Mouse (Mus musculus): ENCODE results near the gene Cplx1. TPM values are rescaled to one million over a fixed set of nuclear protein-coding genes. Genes with fewer than 3 reads are reported as not detected.

The Cplx1 gene
- polyA plus RNA-seq, 1 experiment: 1.2 TPM

- TF ChIP-seq EP300 (IDR thresholded peaks at IDR 0.05; ENCODE audit: insufficient read depth, low read depth, low read length) (no peak), CTCF (IDR thresholded peaks at IDR 0.05; ENCODE audit: low read depth, low read length) (no peak), POLR2A (IDR thresholded peaks at IDR 0.05; ENCODE audit: insufficient read depth, low read length) (no peak)
- Histone ChIP-seq H3K9ac (ENCODE audit: low read depth, poor library complexity, severe bottlenecking) (no peak overlapping the region), H3K4me1 (ENCODE audit: control insufficient read depth, insufficient read depth, low read length) (peaks cover 21% of the 10 kb centered on the region), H3K4me3 (ENCODE audit: low read depth, low read length) (no peak overlapping the region), H3K27ac (ENCODE audit: insufficient read depth, low read length) (no peak overlapping the region), H3K36me3 (ENCODE audit: control insufficient read depth, insufficient read depth, low read length, poor library complexity, severe bottlenecking) (no peaks in the 10 kb centered on the region), H3K27me3 (ENCODE audit: control insufficient read depth, insufficient read depth, low read length, poor library complexity, severe bottlenecking) (no peaks in the 10 kb centered on the region), H3K9me3 (replicated peaks; ENCODE audit: control insufficient read depth, insufficient read depth, low read length, poor library complexity, severe bottlenecking) (no peaks in the 10 kb centered on the region)
These were observed 28.8 kb downstream of the Cplx1 start for GRCm38 (mm10) chr5:108521016-108521415.

GRCm38 (mm10) chr5:108520153-108520552 is 29.7 kb downstream of the Cplx1 start:
- H3K9me3 ChIP-seq (replicated peaks; ENCODE audit: control insufficient read depth, insufficient read depth, low read length, poor library complexity, severe bottlenecking): no peaks in the 10 kb centered on the region
- no peak overlapping the region for H3K9ac ChIP-seq (ENCODE audit: low read depth, poor library complexity, severe bottlenecking)
- H3K4me3 ChIP-seq (ENCODE audit: low read depth, low read length): no peak overlapping the region
- no peaks in the 10 kb centered on the region for H3K27me3 ChIP-seq (ENCODE audit: control insufficient read depth, insufficient read depth, low read length, poor library complexity, severe bottlenecking)
- H3K27ac ChIP-seq (ENCODE audit: insufficient read depth, low read length): no peak overlapping the region
- no peak for TF ChIP-seq CTCF (IDR thresholded peaks at IDR 0.05; ENCODE audit: low read depth, low read length)
- H3K36me3 ChIP-seq (ENCODE audit: control insufficient read depth, insufficient read depth, low read length, poor library complexity, severe bottlenecking): no peaks in the 10 kb centered on the region
- peaks cover 22% of the 10 kb centered on the region for H3K4me1 ChIP-seq (ENCODE audit: control insufficient read depth, insufficient read depth, low read length)

DNA sequence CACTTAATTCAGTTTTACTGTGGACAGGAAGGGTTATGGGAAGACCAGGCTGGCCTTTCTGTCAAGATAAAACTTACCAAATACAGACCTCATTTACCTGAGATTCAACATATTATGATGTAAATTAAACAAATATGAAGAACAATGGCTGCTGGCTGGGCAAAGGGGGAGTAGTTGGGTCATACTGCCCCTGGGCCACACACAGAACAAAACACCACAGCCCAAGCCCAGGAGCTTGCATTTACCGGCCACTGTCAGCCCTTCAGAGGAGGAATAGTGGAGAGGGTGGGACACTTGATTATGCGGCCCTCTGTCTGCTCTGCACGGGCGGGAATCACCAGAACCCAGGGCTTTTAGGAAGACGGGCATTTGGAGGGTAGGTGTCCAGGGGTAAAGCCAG is 30.9 kb downstream of the Cplx1 start:
- Histone ChIP-seq H3K9ac (ENCODE audit: low read depth, poor library complexity, severe bottlenecking) (no peak overlapping the region), H3K4me1 (ENCODE audit: control insufficient read depth, insufficient read depth, low read length) (peaks cover 24% of the 10 kb centered on the region), H3K36me3 (ENCODE audit: control insufficient read depth, insufficient read depth, low read length, poor library complexity, severe bottlenecking) (no peaks in the 10 kb centered on the region), H3K4me3 (ENCODE audit: low read depth, low read length) (no peak overlapping the region), H3K27me3 (ENCODE audit: control insufficient read depth, insufficient read depth, low read length, poor library complexity, severe bottlenecking) (no peaks in the 10 kb centered on the region), H3K27ac (ENCODE audit: insufficient read depth, low read length) (peak overlapping the region; percentile 63), H3K9me3 (replicated peaks; ENCODE audit: control insufficient read depth, insufficient read depth, low read length, poor library complexity, severe bottlenecking) (no peaks in the 10 kb centered on the region)
- TF ChIP-seq EP300 (IDR thresholded peaks at IDR 0.05; ENCODE audit: insufficient read depth, low read depth, low read length) (peak; percentile 93), POLR2A (IDR thresholded peaks at IDR 0.05; ENCODE audit: insufficient read depth, low read length) (no peak), CTCF (IDR thresholded peaks at IDR 0.05; ENCODE audit: low read depth, low read length) (no peak)

DNA sequence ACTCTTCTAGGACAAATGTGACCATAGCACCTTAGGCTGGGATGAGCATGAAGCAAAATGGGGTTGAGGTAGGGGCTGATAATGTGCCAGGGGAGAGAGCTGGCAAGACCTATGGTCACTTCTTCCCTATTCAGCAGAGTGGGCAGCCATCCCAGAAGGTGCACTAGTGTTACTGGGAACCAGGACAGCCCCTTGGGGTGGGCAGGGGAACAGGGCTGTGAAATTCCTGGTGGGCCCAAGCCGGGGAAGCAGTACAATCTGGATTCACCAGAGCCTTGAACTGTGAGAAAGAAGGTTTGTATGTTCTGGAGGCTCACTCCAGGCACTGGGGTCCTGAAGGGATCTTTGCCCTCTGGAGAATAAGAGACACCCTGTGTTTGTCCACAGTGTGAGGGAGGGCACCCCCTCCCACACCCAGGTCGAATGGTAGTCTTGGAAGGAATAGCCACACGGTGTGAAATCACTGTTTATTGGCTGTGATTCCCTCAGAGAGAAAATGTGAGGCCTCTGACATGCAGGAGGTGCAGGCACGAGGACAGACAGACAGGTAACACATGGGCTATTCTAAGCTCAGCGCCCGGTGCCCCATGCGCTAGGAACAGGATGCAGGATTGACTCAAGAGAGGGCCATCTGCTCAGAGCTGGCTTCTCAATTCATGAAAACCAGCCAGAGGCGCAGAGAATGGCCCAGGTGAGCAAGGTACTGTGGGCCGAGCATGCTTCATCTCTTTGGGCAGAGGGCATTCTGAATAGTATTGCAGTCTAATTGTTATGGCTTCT is 31.5 kb downstream of the Cplx1 start:
- no peaks in the 10 kb centered on the region for H3K27me3 ChIP-seq (ENCODE audit: control insufficient read depth, insufficient read depth, low read length, poor library complexity, severe bottlenecking)
- peaks cover 24% of the 10 kb centered on the region for H3K4me1 ChIP-seq (ENCODE audit: control insufficient read depth, insufficient read depth, low read length)
- H3K27ac ChIP-seq (ENCODE audit: insufficient read depth, low read length): peak overlapping the region; percentile 63
- H3K9me3 ChIP-seq (replicated peaks; ENCODE audit: control insufficient read depth, insufficient read depth, low read length, poor library complexity, severe bottlenecking): no peaks in the 10 kb centered on the region
- no peaks in the 10 kb centered on the region for H3K36me3 ChIP-seq (ENCODE audit: control insufficient read depth, insufficient read depth, low read length, poor library complexity, severe bottlenecking)
- H3K9ac ChIP-seq (ENCODE audit: low read depth, poor library complexity, severe bottlenecking): no peak overlapping the region
- TF ChIP-seq CTCF (IDR thresholded peaks at IDR 0.05; ENCODE audit: low read depth, low read length) (no peak), EP300 (IDR thresholded peaks at IDR 0.05; ENCODE audit: insufficient read depth, low read depth, low read length) (no peak), POLR2A (IDR thresholded peaks at IDR 0.05; ENCODE audit: insufficient read depth, low read length) (no peak)
- no peak overlapping the region for H3K4me3 ChIP-seq (ENCODE audit: low read depth, low read length)

DNA sequence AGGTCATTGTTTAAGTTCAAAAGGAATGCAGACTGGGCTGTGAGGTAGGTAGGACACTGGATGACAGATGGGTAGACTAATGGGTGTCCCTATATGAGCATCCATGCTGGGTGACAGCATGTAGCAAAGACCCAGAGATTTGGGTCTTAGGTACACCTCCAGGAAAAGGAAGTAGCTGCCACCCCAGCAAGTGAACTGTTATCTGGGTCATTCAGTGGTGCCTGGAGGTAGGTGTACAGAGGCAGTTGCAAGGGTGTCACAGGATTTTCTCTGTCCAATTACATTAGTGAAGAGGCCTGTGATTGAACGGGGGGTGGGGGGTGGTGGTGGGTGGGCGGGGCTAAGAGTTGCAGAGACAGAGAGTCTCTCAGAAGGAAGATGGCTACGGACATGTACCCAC is 33.2 kb downstream of the Cplx1 start:
- Histone ChIP-seq H3K27ac (ENCODE audit: insufficient read depth, low read length) (no peak overlapping the region), H3K4me3 (ENCODE audit: low read depth, low read length) (no peak overlapping the region), H3K4me1 (ENCODE audit: control insufficient read depth, insufficient read depth, low read length) (peaks cover 24% of the 10 kb centered on the region), H3K9me3 (replicated peaks; ENCODE audit: control insufficient read depth, insufficient read depth, low read length, poor library complexity, severe bottlenecking) (no peaks in the 10 kb centered on the region), H3K36me3 (ENCODE audit: control insufficient read depth, insufficient read depth, low read length, poor library complexity, severe bottlenecking) (no peaks in the 10 kb centered on the region), H3K9ac (ENCODE audit: low read depth, poor library complexity, severe bottlenecking) (no peak overlapping the region), H3K27me3 (ENCODE audit: control insufficient read depth, insufficient read depth, low read length, poor library complexity, severe bottlenecking) (no peaks in the 10 kb centered on the region)
- TF ChIP-seq POLR2A (IDR thresholded peaks at IDR 0.05; ENCODE audit: insufficient read depth, low read length) (no peak), EP300 (IDR thresholded peaks at IDR 0.05; ENCODE audit: insufficient read depth, low read depth, low read length) (no peak), CTCF (IDR thresholded peaks at IDR 0.05; ENCODE audit: low read depth, low read length) (no peak)

DNA sequence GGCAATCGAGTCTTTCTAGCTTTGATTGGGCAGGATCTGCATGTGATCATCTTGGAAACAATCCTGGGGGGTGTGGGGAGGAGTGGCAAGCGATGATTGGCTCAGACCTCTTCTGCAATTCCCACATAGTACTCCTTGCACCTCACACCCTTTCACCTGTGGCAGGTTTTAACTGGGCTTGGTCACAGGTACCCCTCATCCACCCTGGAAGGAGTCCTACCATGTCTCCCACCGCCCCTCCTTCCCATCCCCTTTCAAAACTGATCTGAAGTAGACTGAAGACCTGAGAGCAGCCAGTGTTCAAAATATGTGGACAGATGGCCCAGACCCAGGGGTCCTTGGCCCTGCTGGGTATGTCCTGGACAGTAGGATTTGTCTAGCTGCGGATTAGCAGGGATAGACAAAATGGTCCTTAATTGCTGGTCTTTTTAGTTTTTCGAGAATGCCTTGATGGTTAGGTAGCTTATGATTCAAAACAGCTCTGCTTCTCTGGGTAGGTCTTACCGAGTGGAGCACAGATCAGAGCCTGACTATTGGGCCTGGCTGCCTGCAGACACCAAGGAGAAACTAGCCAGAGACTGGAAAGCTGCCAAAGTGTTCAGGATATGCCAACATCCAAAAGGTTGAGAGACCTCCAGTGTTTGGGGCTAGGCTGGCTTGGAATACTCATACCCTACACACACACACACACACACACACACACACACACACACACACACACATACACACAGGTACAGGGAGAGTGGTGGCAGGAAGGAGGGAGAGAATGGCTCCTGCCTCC is 34.1 kb downstream of the Cplx1 start:
- H3K9me3 ChIP-seq (replicated peaks; ENCODE audit: control insufficient read depth, insufficient read depth, low read length, poor library complexity, severe bottlenecking): no peaks in the 10 kb centered on the region
- H3K4me1 ChIP-seq (ENCODE audit: control insufficient read depth, insufficient read depth, low read length): peaks cover 24% of the 10 kb centered on the region
- H3K9ac ChIP-seq (ENCODE audit: low read depth, poor library complexity, severe bottlenecking): no peak overlapping the region
- H3K36me3 ChIP-seq (ENCODE audit: control insufficient read depth, insufficient read depth, low read length, poor library complexity, severe bottlenecking): no peaks in the 10 kb centered on the region
- H3K4me3 ChIP-seq (ENCODE audit: low read depth, low read length): no peak overlapping the region
- H3K27me3 ChIP-seq (ENCODE audit: control insufficient read depth, insufficient read depth, low read length, poor library complexity, severe bottlenecking): no peaks in the 10 kb centered on the region
- H3K27ac ChIP-seq (ENCODE audit: insufficient read depth, low read length): no peak overlapping the region
- no peak for TF ChIP-seq EP300 (IDR thresholded peaks at IDR 0.05; ENCODE audit: insufficient read depth, low read depth, low read length)
- TF ChIP-seq POLR2A (IDR thresholded peaks at IDR 0.05; ENCODE audit: insufficient read depth, low read length): no peak
- TF ChIP-seq CTCF (IDR thresholded peaks at IDR 0.05; ENCODE audit: low read depth, low read length): no peak
